Mouse (Mus musculus) liver, adult 2 months (tissue): ENCODE measurements around the gene Gfm1. TPM values are rescaled to one million over a fixed set of nuclear protein-coding genes. Genes with fewer than 3 reads are reported as not detected.

ENCODE experiments used
- DNase-seq: peaks from one replicate; pipeline ENCODE4 v3.0.0-alpha.2; 2011; ENCODE audit warnings: low read depth, low spot score; ENCODE audit errors: extremely low read depth
- H3K27ac ChIP-seq: fragments of 200-500 bp; replicated peaks from 2 replicates; pipeline ENCODE4 v1.5.1; 2012; ENCODE audit warnings: low read depth, mild to moderate bottlenecking, control low read depth, inconsistent platforms, low read length; ENCODE audit not compliant: insufficient read depth
- H3K27me3 ChIP-seq: fragments of 200-500 bp; 2 replicates; pipeline ENCODE4 v1.6.1; 2012; ENCODE audit warnings: mild to moderate bottlenecking, moderate library complexity, low read length, inconsistent platforms; ENCODE audit not compliant: control insufficient read depth, insufficient read depth
- H3K36me3 ChIP-seq: fragments of 200-500 bp; 2 replicates; pipeline ENCODE4 v1.6.1; 2012; ENCODE audit warnings: low read length, inconsistent platforms; ENCODE audit not compliant: control insufficient read depth, insufficient read depth
- H3K4me1 ChIP-seq: fragments of 200-500 bp; 2 replicates; pipeline ENCODE4 v1.6.1; 2011; ENCODE audit warnings: low read length; ENCODE audit not compliant: control insufficient read depth, insufficient read depth
- H3K4me3 ChIP-seq: fragments of 200-500 bp; 2 replicates; pipeline ENCODE4 v1.5.1; 2011; ENCODE audit warnings: low read depth, mild to moderate bottlenecking, control low read depth, low read length, moderate library complexity; ENCODE audit not compliant: insufficient read depth
- H3K79me2 ChIP-seq: fragments of 200-500 bp; 2 replicates; pipeline ENCODE4 v1.6.1; 2012; ENCODE audit warnings: inconsistent platforms, mild to moderate bottlenecking, low read length, moderate library complexity; ENCODE audit not compliant: control insufficient read depth, insufficient read depth
- H3K9ac ChIP-seq: fragments of 200-500 bp; 2 replicates; pipeline ENCODE4 v1.6.1; 2012; ENCODE audit warnings: low read depth, mild to moderate bottlenecking, control low read depth, inconsistent platforms, low read length
- CTCF ChIP-seq: fragments of 200-500 bp; IDR thresholded peaks from 2 replicates; pipeline ENCODE4 v1.5.1; 2011; ENCODE audit warnings: low read depth, low read length, control low read depth
- POLR2A ChIP-seq: fragments of 200-500 bp; IDR thresholded peaks from 2 replicates; pipeline ENCODE4 v1.6.1; 2011; ENCODE audit warnings: low read length, control low read depth; ENCODE audit not compliant: insufficient read depth; ENCODE audit errors: extremely low read depth
- WGBS: fragments of 180-500 bp; shearing (Covaris S2); methylation state at CpG from one replicate; pipeline ENCODE4 v1.1.7; 2018; 5-methylcytosine and 5-hydroxymethylcytosine counted together
- polyA plus RNA-seq: library from polyadenylated mRNA; depleted of rRNA; stranded (reverse); fragments of >200 nt; gene quantifications from 2 replicates; pipeline ENCODE4 v1.2.3, GENCODE M21; 2012
- total RNA-seq: library from RNA; depleted of rRNA; stranded (reverse); fragments of >200 nt; gene quantifications from 2 replicates; pipeline ENCODE4 v1.2.3, GENCODE M21; 2014

Gene Gfm1
- total and polyA plus RNA-seq, 2 experiments = 34.0 to 44.2 TPM

DNA sequence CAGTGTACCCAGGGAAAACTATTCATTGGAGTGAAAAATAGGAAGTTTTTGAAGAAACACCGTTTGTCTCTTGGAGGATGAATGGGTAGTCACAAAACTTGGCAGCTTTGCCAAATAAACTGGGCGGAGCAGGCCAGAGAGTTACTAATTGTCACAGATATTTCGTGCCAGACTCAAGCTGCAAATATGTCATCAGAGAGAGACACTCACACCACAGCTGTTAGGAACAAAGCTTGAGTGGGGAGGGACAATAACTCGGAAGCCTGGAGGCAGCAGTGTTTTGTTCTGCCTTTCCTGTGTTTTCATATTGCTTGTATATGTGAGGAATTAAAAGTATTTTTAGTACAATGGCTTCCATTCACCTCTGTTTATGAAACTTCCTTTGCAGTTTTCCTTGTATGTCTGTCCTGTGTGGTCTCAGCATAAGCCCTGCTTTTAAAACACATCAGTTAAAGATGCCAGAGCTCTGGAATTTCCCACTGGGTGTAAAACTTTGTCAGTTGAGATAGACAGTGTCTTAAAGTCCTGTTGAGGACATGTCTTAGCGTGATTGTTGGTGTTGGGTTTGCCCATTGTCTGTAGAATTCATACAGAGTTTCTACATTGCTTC, 20.8 kb downstream of the Gfm1 start:
- Histone ChIP-seq H3K4me1 (no peaks in the 10 kb centered on the region), H3K27me3 (no peaks in the 10 kb centered on the region), H3K4me3 (no peak overlapping the region), H3K27ac (no peak overlapping the region), H3K9ac (no peak overlapping the region), H3K36me3 (peaks cover 61% of the 10 kb centered on the region), H3K79me2 (no peaks in the 10 kb centered on the region; the same call in 1 of the 2 replicates)
- TF ChIP-seq POLR2A (no peak), CTCF (no peak)
- DNase-seq = no peak
- WGBS = 73% methylated on average over 5 of the region's 5 CpGs

DNA sequence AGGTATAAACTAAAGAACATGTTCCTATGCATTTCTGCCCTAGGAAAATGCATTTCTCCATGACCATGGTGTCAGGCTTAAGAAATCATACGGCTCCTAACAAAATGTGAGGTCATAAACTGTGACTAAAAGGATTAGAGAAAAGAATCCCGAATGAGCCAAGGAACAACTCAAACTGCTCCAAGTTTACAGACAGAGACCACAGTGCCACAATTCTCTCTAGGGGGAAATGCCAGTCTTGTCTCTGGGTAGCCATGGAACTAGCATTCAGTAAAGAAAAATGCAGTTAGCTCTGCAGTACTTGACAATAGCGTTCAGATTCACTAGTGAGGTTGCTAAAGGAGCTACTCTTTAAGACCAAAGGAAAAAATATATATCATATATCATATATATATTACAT, 30.0 kb downstream of the Gfm1 start:
- no peak overlapping the region for H3K9ac ChIP-seq
- WGBS = 95% methylated on average over 3 of the region's 3 CpGs

DNA sequence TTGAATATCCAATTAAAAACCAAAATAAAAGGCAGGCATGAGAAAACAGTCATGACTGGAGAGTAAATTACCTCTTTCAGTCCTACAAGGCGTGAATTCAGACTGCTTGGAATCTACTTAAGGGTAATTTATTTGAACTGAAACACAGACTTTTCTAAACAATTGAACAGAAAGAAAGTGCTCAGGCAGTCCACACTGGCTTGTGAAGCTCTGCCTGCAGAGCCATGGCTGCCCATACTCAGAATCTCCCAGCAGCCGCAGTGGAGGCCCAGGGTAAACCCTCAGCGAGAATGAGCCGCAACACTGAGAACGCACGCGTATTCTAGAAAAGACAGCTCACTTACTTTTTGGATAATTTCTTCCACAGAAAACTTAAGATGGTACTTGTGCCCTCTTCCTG, 32.1 kb downstream of the Gfm1 start:
- Histone ChIP-seq H3K27ac (no peak overlapping the region), H3K9ac (no peak overlapping the region), H3K79me2 (no peaks in the 10 kb centered on the region), H3K4me3 (no peak overlapping the region), H3K4me1 (0 out of 2 replicates have a peak, but pooled peaks cover 3% of the 10 kb centered on the region), H3K36me3 (peaks cover 31% of the 10 kb centered on the region), H3K27me3 (no peaks in the 10 kb centered on the region)
- DNase-seq = no peak
- no peak for TF ChIP-seq CTCF
- TF ChIP-seq POLR2A = no peak
- 96% methylated on average over 7 of the region's 7 CpGs for WGBS

More for the DNA sequence above, 30.0 kb downstream of the Gfm1 start:
- TF ChIP-seq POLR2A (no peak), CTCF (no peak)
- Histone ChIP-seq H3K27me3 (no peaks in the 10 kb centered on the region), H3K4me1 (0 out of 2 replicates have a peak, but pooled peaks cover 3% of the 10 kb centered on the region), H3K79me2 (no peaks in the 10 kb centered on the region), H3K36me3 (peaks cover 46% of the 10 kb centered on the region), H3K4me3 (no peak overlapping the region), H3K27ac (no peak overlapping the region)
- DNase-seq = no peak

DNA sequence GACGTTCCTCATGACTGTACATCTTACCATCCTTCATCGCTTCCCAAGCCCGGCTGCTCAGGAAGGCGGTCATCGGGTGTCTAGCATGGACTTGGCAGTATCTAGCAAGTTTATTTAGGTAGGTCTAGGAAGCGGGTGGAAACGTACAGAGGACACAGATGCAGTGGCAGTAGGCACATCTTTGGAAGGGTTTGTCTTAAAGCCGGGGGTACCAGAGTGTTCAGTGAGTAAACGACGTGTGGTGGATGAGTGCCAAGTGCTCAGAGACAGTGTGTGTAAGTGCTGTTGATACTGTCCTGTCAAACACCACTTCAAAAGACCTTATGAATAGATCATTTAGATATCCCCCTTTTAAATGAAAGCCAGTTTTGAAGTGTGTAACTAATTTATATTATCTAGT, 32.7 kb downstream of the Gfm1 start:
- 68% methylated on average over 10 of the region's 10 CpGs for WGBS
- Histone ChIP-seq H3K27ac (no peak overlapping the region), H3K4me3 (no peak overlapping the region), H3K4me1 (0 out of 2 replicates have a peak, but pooled peaks cover 3% of the 10 kb centered on the region), H3K79me2 (no peaks in the 10 kb centered on the region), H3K9ac (no peak overlapping the region), H3K36me3 (peaks cover 31% of the 10 kb centered on the region), H3K27me3 (no peaks in the 10 kb centered on the region)
- TF ChIP-seq POLR2A (no peak), CTCF (no peak)
- no peak for DNase-seq

DNA sequence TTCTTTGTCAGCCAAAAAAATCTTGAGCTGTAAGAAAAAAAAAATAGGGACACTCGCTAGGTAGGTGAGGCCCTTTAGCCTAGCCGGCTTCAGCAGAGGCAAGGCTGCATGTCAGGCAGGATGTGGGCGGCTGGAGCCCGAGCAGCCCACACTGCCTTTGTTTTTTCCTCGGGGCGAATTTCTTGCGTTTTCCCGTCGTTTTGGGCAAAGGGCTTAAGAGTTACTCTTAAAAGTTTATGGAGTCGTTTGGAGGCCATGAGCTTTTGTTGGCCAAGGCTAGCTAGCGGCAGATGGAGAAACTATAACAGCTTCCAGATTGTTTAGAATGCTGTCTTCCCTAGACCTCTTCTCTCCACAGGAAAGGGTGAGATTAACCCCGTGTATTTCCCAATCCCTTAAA, 33.1 kb downstream of the Gfm1 start:
- H3K36me3 ChIP-seq = peaks cover 32% of the 10 kb centered on the region
- H3K27ac ChIP-seq = no peak overlapping the region
- H3K9ac ChIP-seq = peak overlapping the region; percentile 67; the same call in 1 of the 2 replicates
- TF ChIP-seq POLR2A (no peak), CTCF (no peak)
- H3K4me3 ChIP-seq = peak overlapping the region; percentile 94
- WGBS = 51% methylated on average over 12 of the region's 12 CpGs
- 0 out of 2 replicates have a peak, but pooled peaks cover 3% of the 10 kb centered on the region for H3K4me1 ChIP-seq
- H3K79me2 ChIP-seq = no peaks in the 10 kb centered on the region
- no peaks in the 10 kb centered on the region for H3K27me3 ChIP-seq
- no peak for DNase-seq

GRCm38 (mm10) chr3:67463450-67464372, 33.8 kb downstream of the Gfm1 start, which contains the start of gene Lxn:
Gene Lxn (minus strand): TSS chr3:67463926.
- no peak for DNase-seq
- H3K36me3 ChIP-seq = peaks cover 32% of the 10 kb centered on the region
- H3K79me2 ChIP-seq = no peaks in the 10 kb centered on the region
- H3K9ac ChIP-seq = peak within 1 kb of the TSS; percentile 67
- peak within 1 kb of the TSS; percentile 94 for H3K4me3 ChIP-seq
- H3K27ac ChIP-seq = no peak within 1 kb of the TSS
- TF ChIP-seq CTCF = no peak
- 0 out of 2 replicates have a peak, but pooled peaks have one; percentile 22 for TF ChIP-seq POLR2A
- 0 out of 2 replicates have a peak, but pooled peaks cover 3% of the 10 kb centered on the region for H3K4me1 ChIP-seq
- H3K27me3 ChIP-seq = no peaks in the 10 kb centered on the region
- WGBS = 33% methylated on average over 42 of the region's 43 CpGs
